Mouse (Mus musculus) myocyte (in vitro differentiated cells): ENCODE measurements at regions not wholly inside any gene's neighbourhood (a gene's known extent, or its start where the extent isn't known, plus 50 kb on each side); places are given as distances from the start of the nearest gene placed in this dataset.

Experiments
- E2F4 ChIP-seq: IDR thresholded peaks from one replicate; pipeline ENCODE4 v1.6.1; 2011; ENCODE audit warnings: mild to moderate bottlenecking, control low read depth, moderate library complexity; ENCODE audit not compliant: insufficient read depth
- MAX ChIP-seq: IDR thresholded peaks from one replicate; pipeline ENCODE4 v1.6.1; 2011; ENCODE audit warnings: low read depth, mild to moderate bottlenecking, control low read depth
- MYOD1 ChIP-seq, 3 experiments: IDR thresholded peaks; one replicate each; pipeline ENCODE4 v1.6.1; 2011; ENCODE audit warnings: control low read depth in 2 of 3, low read depth in 2 of 3, mild to moderate bottlenecking in 2 of 3, moderate library complexity in 1 of 3; ENCODE audit not compliant: insufficient read length in 2 of 3, control insufficient read depth in 1 of 3
- MYOG ChIP-seq, 3 experiments: IDR thresholded peaks; one replicate each; pipeline ENCODE4 v1.6.1; 2011; ENCODE audit warnings: control low read depth in 2 of 3, low read depth in 2 of 3, mild to moderate bottlenecking in 2 of 3; ENCODE audit not compliant: insufficient read length in 2 of 3, control insufficient read depth in 1 of 3, insufficient read depth in 1 of 3
- POLR2A ChIP-seq: IDR thresholded peaks from one replicate; pipeline ENCODE4 v1.6.1; 2011; ENCODE audit warnings: low read depth, mild to moderate bottlenecking, control low read depth, moderate library complexity; ENCODE audit not compliant: insufficient read length
- USF1 ChIP-seq: IDR thresholded peaks from one replicate; pipeline ENCODE4 v1.6.1; 2011; ENCODE audit warnings: low read depth, mild to moderate bottlenecking, control low read depth, moderate library complexity

DNA sequence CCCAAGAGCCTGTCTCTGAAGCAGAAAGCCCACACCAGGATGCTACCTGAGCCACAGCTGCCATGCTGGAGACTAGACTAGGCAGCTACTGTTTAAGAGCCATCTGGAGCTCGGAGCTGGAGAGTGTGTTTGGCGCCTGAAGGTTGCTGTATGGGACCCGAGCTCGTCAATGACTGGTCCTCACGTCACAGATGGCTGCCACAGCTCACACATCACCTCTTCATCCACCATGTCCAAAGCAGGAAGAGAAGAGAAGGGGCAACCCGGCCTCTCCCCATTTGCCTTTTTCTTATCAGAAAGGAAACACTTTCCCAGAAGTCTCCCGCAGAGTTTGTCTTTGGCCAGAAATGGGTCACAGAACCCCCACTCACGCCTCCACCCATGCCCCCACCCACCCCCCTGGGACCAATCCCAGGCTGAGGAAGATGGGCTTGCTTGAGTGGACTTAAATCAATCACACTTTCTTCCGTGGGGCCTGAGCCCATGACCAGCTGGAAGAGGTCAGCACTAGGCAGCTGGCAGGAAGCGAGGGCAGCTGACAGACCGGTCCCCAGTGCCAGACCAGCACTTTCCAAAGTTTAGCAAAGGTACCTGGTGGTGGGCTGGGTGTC is 53.5 kb upstream of the Ptpn1 start:
- TF ChIP-seq POLR2A, result no peak
- TF ChIP-seq USF1, result no peak
- peak in 1 of 3 experiments; percentile 49 for TF ChIP-seq MYOD1 (IDR thresholded peaks at IDR 0.05; ENCODE audit: control insufficient read depth in 1 of 3, insufficient read length in 2 of 3, low read depth in 2 of 3)
- no peak for TF ChIP-seq MAX
- peak in 1 of 3 experiments; percentile 43 for TF ChIP-seq MYOG (IDR thresholded peaks at IDR 0.05; ENCODE audit: control insufficient read depth in 1 of 3, insufficient read depth in 1 of 3, insufficient read length in 2 of 3, low read depth in 2 of 3)
- TF ChIP-seq E2F4, result no peak
